Mouse (Mus musculus): ENCODE data around the gene Zfp235. TPM values are rescaled to one million over a fixed set of nuclear protein-coding genes. Genes with fewer than 3 reads are reported as not detected.

Zfp235 gene
- total and polyA plus RNA-seq, 3 experiments: 0.99 to 16.6 (median 7.9) TPM

- Histone ChIP-seq H3K4me1 (ENCODE audit: insufficient read depth, low read depth, low read length) (no peaks in the 10 kb centered on the region), H3K27me3 (ENCODE audit: insufficient read depth, low read length) (no peaks in the 10 kb centered on the region; the same call in 1 of the 2 replicates), H3K36me3 (replicated peaks) (peaks cover 39% of the 10 kb centered on the region), H3K4me3 (ENCODE audit: low read depth, low read length) (no peak overlapping the region), H3K9me3 (replicated peaks) (peaks cover 2% of the 10 kb centered on the region; the same call in 1 of the 2 replicates)
- ATAC-seq (ENCODE audit: extremely low read depth, insufficient number of reproducible peaks, low FRiP score, poor library complexity, severe bottlenecking) (no peak), DNase-seq (ENCODE audit: low spot score) (no peak)
- TF ChIP-seq GATA2 (IDR thresholded peaks at IDR 0.05; ENCODE audit: borderline replicate concordance, low read depth, low read length) (no peak), CTCF (IDR thresholded peaks at IDR 0.05; ENCODE audit: low read depth, low read length) (no peak), GATA1 (IDR thresholded peaks at IDR 0.05; ENCODE audit: borderline replicate concordance, low read length) (no peak), POLR2AphosphoS5 (IDR thresholded peaks at IDR 0.05; ENCODE audit: insufficient replicate concordance, low read depth, low read length) (no peak), TAL1 (conservative IDR thresholded peaks at IDR 0.05; ENCODE audit: low read depth, low read length) (no peak)
These were observed 8.6 kb downstream of the Zfp235 start for GRCm38 (mm10) chr7:24142566-24142965.

GRCm38 (mm10) chr7:24153272-24153671 is 19.3 kb downstream of the Zfp235 start:
- no peaks in the 10 kb centered on the region for H3K9me3 ChIP-seq (replicated peaks)
- DNase-seq (ENCODE audit: low spot score): no peak
- no peaks in the 10 kb centered on the region for H3K4me1 ChIP-seq (ENCODE audit: insufficient read depth, low read depth, low read length)
- ATAC-seq (ENCODE audit: extremely low read depth, insufficient number of reproducible peaks, low FRiP score, poor library complexity, severe bottlenecking): no peak
- H3K36me3 ChIP-seq (replicated peaks): no peaks in the 10 kb centered on the region
- TF ChIP-seq GATA2 (IDR thresholded peaks at IDR 0.05; ENCODE audit: borderline replicate concordance, low read depth, low read length) (no peak), CTCF (IDR thresholded peaks at IDR 0.05; ENCODE audit: low read depth, low read length) (no peak), TAL1 (conservative IDR thresholded peaks at IDR 0.05; ENCODE audit: low read depth, low read length) (no peak), POLR2AphosphoS5 (IDR thresholded peaks at IDR 0.05; ENCODE audit: insufficient replicate concordance, low read depth, low read length) (no peak), GATA1 (IDR thresholded peaks at IDR 0.05; ENCODE audit: borderline replicate concordance, low read length) (no peak)
- no peak overlapping the region for H3K4me3 ChIP-seq (ENCODE audit: low read depth, low read length)
- no peaks in the 10 kb centered on the region for H3K27me3 ChIP-seq (ENCODE audit: insufficient read depth, low read length)

- Histone ChIP-seq H3K27me3 (ENCODE audit: insufficient read depth, low read length) (no peaks in the 10 kb centered on the region), H3K9me3 (replicated peaks) (no peaks in the 10 kb centered on the region), H3K4me3 (ENCODE audit: low read depth, low read length) (no peak overlapping the region), H3K36me3 (replicated peaks) (no peaks in the 10 kb centered on the region), H3K4me1 (ENCODE audit: insufficient read depth, low read depth, low read length) (no peaks in the 10 kb centered on the region)
- ATAC-seq (ENCODE audit: extremely low read depth, insufficient number of reproducible peaks, low FRiP score, poor library complexity, severe bottlenecking) (no peak), DNase-seq (ENCODE audit: low spot score) (no peak)
- no peak for TF ChIP-seq GATA2 (IDR thresholded peaks at IDR 0.05; ENCODE audit: borderline replicate concordance, low read depth, low read length)
- no peak for TF ChIP-seq POLR2AphosphoS5 (IDR thresholded peaks at IDR 0.05; ENCODE audit: insufficient replicate concordance, low read depth, low read length)
- no peak for TF ChIP-seq CTCF (IDR thresholded peaks at IDR 0.05; ENCODE audit: low read depth, low read length)
- no peak for TF ChIP-seq GATA1 (IDR thresholded peaks at IDR 0.05; ENCODE audit: borderline replicate concordance, low read length)
- no peak for TF ChIP-seq TAL1 (conservative IDR thresholded peaks at IDR 0.05; ENCODE audit: low read depth, low read length)
These were observed 38.2 kb downstream of the Zfp235 start for GRCm38 (mm10) chr7:24172191-24172590.

DNA sequence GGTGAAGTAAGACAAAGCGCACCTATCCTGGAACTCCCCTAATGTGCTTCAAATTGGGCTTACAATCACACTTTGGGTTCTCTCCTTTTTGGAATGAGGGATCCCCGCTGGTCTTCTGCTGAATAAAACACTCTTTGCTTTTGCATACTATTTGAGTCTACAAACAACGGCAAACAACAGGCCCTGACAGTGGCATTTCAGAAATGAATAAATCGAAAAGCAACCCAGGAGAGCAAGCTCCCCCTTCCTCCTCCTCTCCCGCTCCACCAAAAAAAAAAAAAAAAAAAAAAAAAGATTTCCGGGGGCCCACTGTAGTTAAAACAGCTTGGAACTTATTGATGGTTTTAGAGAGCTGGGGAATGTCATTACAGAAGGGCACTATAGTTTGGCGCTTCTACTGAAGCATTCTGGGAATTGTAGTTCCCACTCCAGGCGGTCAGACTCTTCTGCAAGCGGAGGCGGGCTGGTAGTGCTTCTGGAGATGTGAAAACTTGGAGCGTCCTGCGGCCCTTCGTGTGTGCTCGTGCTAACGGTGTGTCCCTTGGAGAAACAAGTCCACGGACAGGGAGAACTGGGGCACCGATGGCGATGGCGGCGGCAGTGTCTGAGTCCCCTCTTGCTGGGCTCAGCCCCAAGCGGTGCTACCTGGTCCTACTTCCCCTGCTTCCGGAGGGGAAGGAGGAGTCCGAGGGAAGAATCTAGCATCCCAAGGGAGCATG is 40.8 kb downstream of the Zfp235 start, which contains the start of gene Zfp114:
Zfp114 (plus strand) TSS at position 443 of the 719 bp plus-strand sequence.
- H3K4me3 ChIP-seq (ENCODE audit: low read depth, low read length): no peak within 1 kb of the TSS
- no peak for DNase-seq (ENCODE audit: low spot score)
- no peaks in the 10 kb centered on the region for H3K27me3 ChIP-seq (ENCODE audit: insufficient read depth, low read length)
- TF ChIP-seq POLR2AphosphoS5 (IDR thresholded peaks at IDR 0.05; ENCODE audit: insufficient replicate concordance, low read depth, low read length) (no peak), CTCF (IDR thresholded peaks at IDR 0.05; ENCODE audit: low read depth, low read length) (no peak), TAL1 (conservative IDR thresholded peaks at IDR 0.05; ENCODE audit: low read depth, low read length) (no peak), GATA1 (IDR thresholded peaks at IDR 0.05; ENCODE audit: borderline replicate concordance, low read length) (no peak), GATA2 (IDR thresholded peaks at IDR 0.05; ENCODE audit: borderline replicate concordance, low read depth, low read length) (no peak)
- no peak for ATAC-seq (ENCODE audit: extremely low read depth, insufficient number of reproducible peaks, low FRiP score, poor library complexity, severe bottlenecking)
- H3K36me3 ChIP-seq (replicated peaks): no peaks in the 10 kb centered on the region
- no peaks in the 10 kb centered on the region for H3K4me1 ChIP-seq (ENCODE audit: insufficient read depth, low read depth, low read length)
- H3K9me3 ChIP-seq (replicated peaks): no peaks in the 10 kb centered on the region

DNA sequence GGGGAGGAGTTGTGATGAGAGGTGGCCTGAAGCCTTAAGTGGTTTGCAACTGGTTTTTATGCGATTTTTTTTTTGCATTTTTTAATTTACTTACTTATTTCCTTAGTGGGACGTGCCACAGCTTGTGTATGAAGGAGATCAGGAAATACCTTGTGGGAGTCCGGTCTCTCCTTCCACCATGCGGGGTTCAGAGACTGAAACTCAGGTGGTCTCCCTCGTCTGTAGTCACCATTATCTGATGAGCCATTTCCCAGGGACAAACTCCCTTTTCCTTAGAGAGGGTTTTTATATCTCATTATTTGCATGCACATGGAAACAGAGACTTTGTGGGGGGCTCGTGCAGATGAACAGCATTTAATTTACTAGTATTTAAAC is 41.4 kb downstream of the Zfp235 start:
- H3K4me3 ChIP-seq (ENCODE audit: low read depth, low read length): no peak overlapping the region
- H3K4me1 ChIP-seq (ENCODE audit: insufficient read depth, low read depth, low read length): no peaks in the 10 kb centered on the region
- ATAC-seq (ENCODE audit: extremely low read depth, insufficient number of reproducible peaks, low FRiP score, poor library complexity, severe bottlenecking) (no peak), DNase-seq (ENCODE audit: low spot score) (no peak)
- no peaks in the 10 kb centered on the region for H3K27me3 ChIP-seq (ENCODE audit: insufficient read depth, low read length)
- H3K9me3 ChIP-seq (replicated peaks): no peaks in the 10 kb centered on the region
- TF ChIP-seq CTCF (IDR thresholded peaks at IDR 0.05; ENCODE audit: low read depth, low read length): no peak
- TF ChIP-seq GATA1 (IDR thresholded peaks at IDR 0.05; ENCODE audit: borderline replicate concordance, low read length): no peak
- TF ChIP-seq POLR2AphosphoS5 (IDR thresholded peaks at IDR 0.05; ENCODE audit: insufficient replicate concordance, low read depth, low read length): no peak
- H3K36me3 ChIP-seq (replicated peaks): no peaks in the 10 kb centered on the region

- ATAC-seq (ENCODE audit: extremely low read depth, insufficient number of reproducible peaks, low FRiP score, poor library complexity, severe bottlenecking) (no peak), DNase-seq (ENCODE audit: low spot score) (no peak)
- Histone ChIP-seq H3K4me1 (ENCODE audit: insufficient read depth, low read depth, low read length) (no peaks in the 10 kb centered on the region), H3K4me3 (ENCODE audit: low read depth, low read length) (no peak overlapping the region), H3K36me3 (replicated peaks) (no peaks in the 10 kb centered on the region), H3K9me3 (replicated peaks) (no peaks in the 10 kb centered on the region), H3K27me3 (ENCODE audit: insufficient read depth, low read length) (no peaks in the 10 kb centered on the region)
- TF ChIP-seq POLR2AphosphoS5 (IDR thresholded peaks at IDR 0.05; ENCODE audit: insufficient replicate concordance, low read depth, low read length): no peak
- TF ChIP-seq GATA2 (IDR thresholded peaks at IDR 0.05; ENCODE audit: borderline replicate concordance, low read depth, low read length): no peak
- no peak for TF ChIP-seq CTCF (IDR thresholded peaks at IDR 0.05; ENCODE audit: low read depth, low read length)
- TF ChIP-seq GATA1 (IDR thresholded peaks at IDR 0.05; ENCODE audit: borderline replicate concordance, low read length): no peak
- no peak for TF ChIP-seq TAL1 (conservative IDR thresholded peaks at IDR 0.05; ENCODE audit: low read depth, low read length)
These were observed 53.6 kb downstream of the Zfp235 start for GRCm38 (mm10) chr7:24187611-24188010.

All from G1E (cell line).